Mouse (Mus musculus) midbrain, embryonic 12.5 days (tissue): ENCODE measurements at regions not wholly inside any gene's neighbourhood (a gene's known extent, or its start where the extent isn't known, plus 50 kb on each side); places are given as distances from the start of the nearest gene placed in this dataset.
A peak's percentile ranks its signal among the peaks of the same experiment; 100 is the strongest.
"Not testable (repeated sequence)": the region's sequence is repeated elsewhere in the genome, so short reads cannot be mapped to it uniquely, and the experiment has no call there.

Experiments
- ATAC-seq: fragments of 200-750 bp; cut with Nextera tagmentation; 2 replicates; pipeline ENCODE4 v1.8.0; 2017; ENCODE audit warnings: low read depth, moderate TSS enrichment, moderate library complexity; ENCODE audit not compliant: low FRiP score
- H3K27ac ChIP-seq: fragments of 300-500 bp; sonication (generic); replicated peaks from 2 replicates; pipeline ENCODE4 v1.5.1; 2016; ENCODE audit warnings: mild to moderate bottlenecking
- H3K27me3 ChIP-seq: fragments of 300-500 bp; sonication (generic); 2 replicates; pipeline ENCODE4 v1.6.1; 2016; ENCODE audit warnings: mild to moderate bottlenecking
- H3K36me3 ChIP-seq: fragments of 300-500 bp; sonication (generic); 2 replicates; pipeline ENCODE4 v1.6.1; 2016
- H3K4me1 ChIP-seq: fragments of 300-500 bp; sonication (generic); 2 replicates; pipeline ENCODE4 v1.6.1; 2016
- H3K4me2 ChIP-seq: fragments of 300-500 bp; sonication (generic); replicated peaks from 2 replicates; pipeline ENCODE4 v1.6.1; 2016; ENCODE audit warnings: mild to moderate bottlenecking, moderate library complexity
- H3K4me3 ChIP-seq: fragments of 300-500 bp; sonication (generic); 2 replicates; pipeline ENCODE4 v1.5.1; 2016; ENCODE audit warnings: mild to moderate bottlenecking
- H3K9ac ChIP-seq: fragments of 300-500 bp; sonication (generic); replicated peaks from 2 replicates; pipeline ENCODE4 v1.6.1; 2016; ENCODE audit warnings: mild to moderate bottlenecking, moderate library complexity
- H3K9me3 ChIP-seq: fragments of 300-500 bp; sonication (generic); 2 replicates; pipeline ENCODE4 v1.6.1; 2016; ENCODE audit warnings: mild to moderate bottlenecking
- WGBS: fragments of 180-500 bp; shearing (Covaris S2); methylation state at CpG from one replicate; pipeline ENCODE4 v1.1.7; 2016; 5-methylcytosine and 5-hydroxymethylcytosine counted together

- no peaks in the 10 kb centered on the region for H3K27me3 ChIP-seq
- ATAC-seq, result no peak; the same call in 1 of the 2 replicates
- H3K9ac ChIP-seq, result no peak overlapping the region
- H3K4me1 ChIP-seq, result no peaks in the 10 kb centered on the region
- H3K36me3 ChIP-seq, result no peaks in the 10 kb centered on the region
- no peak overlapping the region for H3K4me2 ChIP-seq
- H3K27ac ChIP-seq, result no peak overlapping the region
- no peak overlapping the region for H3K4me3 ChIP-seq
- H3K9me3 ChIP-seq, result no peaks in the 10 kb centered on the region
Observed at GRCm38 (mm10) chr13:5558095-5558494, 303.2 kb upstream of the Klf6 start.

GRCm38 (mm10) chr13:5566479-5566878 lies 294.8 kb upstream of the Klf6 start:
- Histone ChIP-seq H3K36me3 (no peaks in the 10 kb centered on the region), H3K4me2 (no peak overlapping the region), H3K27ac (no peak overlapping the region), H3K4me1 (no peaks in the 10 kb centered on the region), H3K9me3 (no peaks in the 10 kb centered on the region), H3K9ac (no peak overlapping the region), H3K27me3 (no peaks in the 10 kb centered on the region), H3K4me3 (no peak overlapping the region)
- no peak for ATAC-seq
- 81% methylated on average over 2 of the region's 2 CpGs for WGBS

GRCm38 (mm10) chr13:5566896-5567295 lies 294.4 kb upstream of the Klf6 start:
- H3K4me1 ChIP-seq, result no peaks in the 10 kb centered on the region
- ATAC-seq, result no peak
- H3K27ac ChIP-seq, result no peak overlapping the region
- no peak overlapping the region for H3K4me2 ChIP-seq
- no peaks in the 10 kb centered on the region for H3K36me3 ChIP-seq
- no peaks in the 10 kb centered on the region for H3K9me3 ChIP-seq
- no peak overlapping the region for H3K4me3 ChIP-seq
- no peak overlapping the region for H3K9ac ChIP-seq
- no peaks in the 10 kb centered on the region for H3K27me3 ChIP-seq
- WGBS, result 92% methylated on average over 2 of the region's 2 CpGs

- H3K27me3 ChIP-seq, result no peaks in the 10 kb centered on the region
- no peak for ATAC-seq
- no peak overlapping the region for H3K9ac ChIP-seq
- H3K4me3 ChIP-seq, result no peak overlapping the region
- no peaks in the 10 kb centered on the region for H3K36me3 ChIP-seq
- WGBS, result 89% methylated on average over 1 of the region's 1 CpGs
- no peak overlapping the region for H3K4me2 ChIP-seq
- H3K4me1 ChIP-seq, result no peaks in the 10 kb centered on the region
- no peak overlapping the region for H3K27ac ChIP-seq
- H3K9me3 ChIP-seq, result no peaks in the 10 kb centered on the region
Observed at GRCm38 (mm10) chr13:5569579-5569978, 291.7 kb upstream of the Klf6 start.

GRCm38 (mm10) chr13:5570386-5570785 lies 290.9 kb upstream of the Klf6 start:
- 91% methylated on average over 2 of the region's 2 CpGs for WGBS
- no peaks in the 10 kb centered on the region for H3K9me3 ChIP-seq
- no peak for ATAC-seq
- H3K4me1 ChIP-seq, result no peaks in the 10 kb centered on the region
- H3K36me3 ChIP-seq, result no peaks in the 10 kb centered on the region
- H3K27me3 ChIP-seq, result no peaks in the 10 kb centered on the region
- H3K27ac ChIP-seq, result no peak overlapping the region
- H3K4me2 ChIP-seq, result no peak overlapping the region
- H3K4me3 ChIP-seq, result no peak overlapping the region
- H3K9ac ChIP-seq, result no peak overlapping the region

- Histone ChIP-seq H3K27ac (no peak overlapping the region), H3K4me1 (no peaks in the 10 kb centered on the region), H3K9ac (no peak overlapping the region), H3K27me3 (no peaks in the 10 kb centered on the region), H3K4me2 (no peak overlapping the region), H3K9me3 (no peaks in the 10 kb centered on the region), H3K36me3 (no peaks in the 10 kb centered on the region), H3K4me3 (no peak overlapping the region)
- no peak for ATAC-seq
- WGBS, result 78% methylated on average over 5 of the region's 5 CpGs
Observed at GRCm38 (mm10) chr13:5576568-5576967, 284.7 kb upstream of the Klf6 start.

GRCm38 (mm10) chr13:5583681-5584080 lies 277.6 kb upstream of the Klf6 start:
- H3K4me1 ChIP-seq, H3K36me3 ChIP-seq, ATAC-seq, H3K9ac ChIP-seq, H3K27ac ChIP-seq, H3K4me3 ChIP-seq, H3K4me2 ChIP-seq, H3K9me3 ChIP-seq, H3K27me3 ChIP-seq: not testable (repeated sequence)
- WGBS, result 87% methylated on average over 7 of the region's 7 CpGs

- no peak overlapping the region for H3K27ac ChIP-seq
- ATAC-seq, result no peak
- H3K4me3 ChIP-seq, result no peak overlapping the region
- no peak overlapping the region for H3K4me2 ChIP-seq
- no peaks in the 10 kb centered on the region for H3K4me1 ChIP-seq
- H3K9me3 ChIP-seq, result no peaks in the 10 kb centered on the region
- H3K36me3 ChIP-seq, result no peaks in the 10 kb centered on the region
- no peak overlapping the region for H3K9ac ChIP-seq
- no peaks in the 10 kb centered on the region for H3K27me3 ChIP-seq
Observed at GRCm38 (mm10) chr13:5587196-5587595, 274.1 kb upstream of the Klf6 start.

- Histone ChIP-seq H3K27ac (no peak overlapping the region), H3K4me2 (no peak overlapping the region), H3K4me1 (no peaks in the 10 kb centered on the region), H3K27me3 (no peaks in the 10 kb centered on the region), H3K36me3 (no peaks in the 10 kb centered on the region), H3K9ac (no peak overlapping the region), H3K4me3 (no peak overlapping the region), H3K9me3 (no peaks in the 10 kb centered on the region)
- no peak for ATAC-seq
- 81% methylated on average over 2 of the region's 2 CpGs for WGBS
Observed at GRCm38 (mm10) chr13:5591286-5591685, 270.0 kb upstream of the Klf6 start.

GRCm38 (mm10) chr13:5591837-5592555 lies 269.3 kb upstream of the Klf6 start:
- no peaks in the 10 kb centered on the region for H3K36me3 ChIP-seq
- 60% methylated on average over 4 of the region's 4 CpGs for WGBS
- H3K9ac ChIP-seq, result no peak overlapping the region
- no peak overlapping the region for H3K4me3 ChIP-seq
- no peaks in the 10 kb centered on the region for H3K9me3 ChIP-seq
- H3K27ac ChIP-seq, result no peak overlapping the region
- H3K4me2 ChIP-seq, result no peak overlapping the region
- ATAC-seq, result peak; percentile 78
- H3K4me1 ChIP-seq, result no peaks in the 10 kb centered on the region
- H3K27me3 ChIP-seq, result no peaks in the 10 kb centered on the region

- Histone ChIP-seq H3K9ac (no peak overlapping the region), H3K4me1 (no peaks in the 10 kb centered on the region), H3K4me3 (no peak overlapping the region), H3K27me3 (no peaks in the 10 kb centered on the region), H3K4me2 (no peak overlapping the region), H3K36me3 (no peaks in the 10 kb centered on the region), H3K27ac (no peak overlapping the region), H3K9me3 (no peaks in the 10 kb centered on the region)
- peak; percentile 60; the same call in 1 of the 2 replicates for ATAC-seq
- 64% methylated on average over 3 of the region's 3 CpGs for WGBS
Observed at GRCm38 (mm10) chr13:5592556-5593061, 268.7 kb upstream of the Klf6 start.

GRCm38 (mm10) chr13:5601648-5602047 lies 259.6 kb upstream of the Klf6 start:
- WGBS, result 73% methylated on average over 1 of the region's 1 CpGs
- H3K27me3 ChIP-seq, result no peaks in the 10 kb centered on the region
- H3K4me2 ChIP-seq, result no peak overlapping the region
- no peaks in the 10 kb centered on the region for H3K4me1 ChIP-seq
- no peak overlapping the region for H3K27ac ChIP-seq
- H3K9me3 ChIP-seq, result no peaks in the 10 kb centered on the region
- no peaks in the 10 kb centered on the region for H3K36me3 ChIP-seq
- no peak overlapping the region for H3K9ac ChIP-seq
- H3K4me3 ChIP-seq, result no peak overlapping the region
- no peak for ATAC-seq
